Mouse (Mus musculus) v-Abl transformed pro-B cells (cell line): Measurements from ENCODE around the gene Top1.

Source experiments
- in situ Hi-C, 2 experiments: fragments of 400-800 bp; cut with MboI; formaldehyde crosslinking; loops; one replicate each; pipeline ENCODE4 v1.15.1; 2025; ENCODE audit not compliant: unreplicated experiment in 2 of 2

Gene Top1

GRCm38 (mm10) chr2:160735706-160736310, 90.1 kb downstream of the Top1 start:
- in situ Hi-C loops, result no loop called here

GRCm38 (mm10) chr2:160736466-160736865, 90.8 kb downstream of the Top1 start:
- in situ Hi-C loops, result no loop called here

- in situ Hi-C loops, result no loop called here
These were observed 92.7 kb downstream of the Top1 start for GRCm38 (mm10) chr2:160738354-160738753.

DNA sequence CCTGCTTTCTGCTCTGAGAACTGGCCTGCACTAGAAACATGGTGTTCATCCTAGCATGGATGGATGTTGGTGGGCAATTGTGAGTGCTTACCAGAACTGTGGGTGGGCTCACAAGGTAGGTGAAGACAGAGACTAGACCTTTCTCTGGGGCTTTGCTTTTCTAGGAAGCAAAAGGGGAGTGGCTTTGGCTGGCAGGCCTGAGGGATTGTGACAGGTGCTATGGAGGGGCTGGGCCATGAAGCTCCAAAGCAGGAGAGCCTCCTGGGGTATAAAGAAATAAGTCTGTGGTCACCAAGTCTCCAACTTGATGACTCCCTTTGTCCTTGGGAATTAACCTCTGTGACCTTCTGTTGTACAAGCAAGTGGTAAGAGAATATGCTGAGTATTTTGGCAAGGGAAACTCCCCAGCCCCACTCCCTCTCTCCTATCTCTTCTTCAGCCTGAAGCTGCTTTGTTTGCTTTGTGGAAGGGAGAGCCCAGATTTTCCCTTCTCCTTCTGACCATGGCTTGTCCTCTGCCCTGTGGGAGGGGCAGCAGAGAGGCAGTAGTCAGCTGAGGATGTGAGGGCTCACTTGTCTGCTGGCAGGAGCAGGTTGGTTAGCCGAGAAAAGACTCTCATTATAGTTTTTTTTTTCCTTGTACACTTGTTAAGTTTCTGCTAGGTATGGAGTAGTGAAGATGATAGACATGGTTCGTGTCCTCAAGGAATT, 94.1 kb downstream of the Top1 start:
- in situ Hi-C loops, result no loop called here

DNA sequence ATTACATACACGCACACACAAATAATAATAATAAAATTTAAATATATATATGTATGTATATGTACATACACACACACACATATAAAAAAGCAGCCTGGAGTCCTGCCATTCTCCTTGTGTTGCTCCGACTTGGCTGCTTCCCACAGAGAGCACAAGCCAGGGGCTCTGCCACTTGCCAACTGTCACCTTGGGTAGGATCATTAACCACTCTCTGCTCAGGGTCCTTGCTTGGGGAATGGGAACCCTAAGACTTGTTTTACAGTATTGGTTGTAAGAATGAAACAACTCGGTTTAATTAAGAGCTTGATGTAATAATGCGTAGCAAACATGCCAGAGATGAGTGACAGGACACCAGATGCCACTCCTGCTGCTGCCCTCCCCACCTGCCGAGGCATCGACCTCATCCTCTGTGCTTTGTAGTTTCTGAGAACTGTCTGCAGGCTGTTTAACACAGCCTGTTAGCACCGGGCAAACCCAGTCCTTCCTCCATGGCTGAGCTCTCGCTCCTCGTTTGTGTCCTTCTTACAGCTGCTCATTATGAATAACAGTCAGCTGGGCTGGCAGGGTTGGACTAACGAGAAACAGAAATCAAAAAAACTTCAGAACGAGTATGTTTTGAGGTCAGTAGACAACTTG, 95.0 kb downstream of the Top1 start:
- in situ Hi-C loops, result no loop called here

DNA sequence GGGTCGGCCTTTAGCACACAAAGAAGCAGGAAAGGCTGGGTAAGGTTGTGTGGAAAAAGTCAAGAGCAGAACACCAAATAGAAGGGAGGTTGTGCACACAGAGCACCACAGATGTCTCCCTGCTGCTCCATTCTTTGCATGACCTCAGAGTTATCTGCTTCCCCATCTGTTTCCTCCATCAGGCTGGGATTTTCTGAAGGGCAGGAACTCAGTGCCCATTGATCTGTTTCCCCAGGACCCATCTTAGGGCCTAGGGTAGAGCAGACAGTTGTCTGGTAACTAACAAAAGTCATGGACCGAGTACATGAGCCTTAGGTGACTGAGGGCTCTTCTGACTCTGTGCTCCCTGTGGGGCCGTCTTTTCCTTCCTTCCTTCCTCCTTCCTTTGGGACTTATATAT, 95.9 kb downstream of the Top1 start:
- in situ Hi-C loops, result no loop called here

DNA sequence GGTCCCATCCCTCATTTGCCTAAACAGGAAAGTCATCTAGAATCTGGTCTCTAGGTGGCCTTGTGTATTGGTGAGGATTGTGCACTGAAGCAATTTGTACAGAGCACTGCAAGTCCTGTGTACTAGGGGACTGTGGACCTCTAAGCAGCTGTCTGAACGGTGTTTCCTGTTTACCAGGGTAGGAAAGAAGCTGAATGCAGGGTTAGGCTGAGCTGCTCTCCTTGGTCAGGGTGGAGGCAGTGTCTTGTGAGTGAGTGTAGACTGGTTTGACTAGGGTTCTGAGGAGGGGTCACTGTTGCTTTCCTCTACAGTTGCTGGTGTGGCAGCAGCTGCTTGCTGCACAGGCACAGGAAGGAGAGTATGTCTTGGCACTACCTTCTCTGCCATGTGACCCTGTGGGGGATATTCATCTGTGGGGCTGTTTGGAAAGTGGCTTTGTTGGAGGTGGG, 96.5 kb downstream of the Top1 start:
- in situ Hi-C loops, result no loop called here

- in situ Hi-C loops, result no loop called here
These were observed 98.5 kb downstream of the Top1 start for GRCm38 (mm10) chr2:160744040-160744822.

DNA sequence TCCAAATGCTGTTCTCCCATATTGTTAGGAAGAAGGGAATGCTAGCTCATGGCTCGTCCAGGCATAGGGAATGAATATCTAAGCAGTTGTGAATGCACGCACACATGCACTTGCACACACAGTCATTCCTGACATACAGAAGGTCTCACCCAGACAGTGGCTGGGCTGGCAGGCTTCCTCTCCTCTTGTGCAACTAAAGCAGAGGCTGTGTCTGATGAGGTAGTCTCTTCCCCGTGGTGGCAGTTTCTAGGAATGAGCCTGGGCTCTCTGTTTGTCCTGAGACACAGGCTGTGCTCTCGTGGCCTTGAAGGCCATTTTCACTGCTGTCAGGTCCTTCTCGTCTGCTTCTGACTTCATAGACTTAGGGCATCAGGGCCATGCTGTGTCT, 99.1 kb downstream of the Top1 start:
- in situ Hi-C loops, result loop anchor here in 1 of 2 experiments (5.0 kb wide), 1 partner anchor 47 kb away; no protein-coding TSS in a partner anchor

GRCm38 (mm10) chr2:160745497-160745896, 99.8 kb downstream of the Top1 start:
- in situ Hi-C loops, result loop anchor here in 1 of 2 experiments (5.0 kb wide), 1 partner anchor 47 kb away; no protein-coding TSS in a partner anchor

- in situ Hi-C loops, result loop anchor here in 1 of 2 experiments (5.0 kb wide), 1 partner anchor 46 kb away; no protein-coding TSS in a partner anchor
These were observed 100.9 kb downstream of the Top1 start for GRCm38 (mm10) chr2:160746637-160747036.

- in situ Hi-C loops, result loop anchor here in 1 of 2 experiments (5.0 kb wide), 1 partner anchor 45 kb away; no protein-coding TSS in a partner anchor
These were observed 101.4 kb downstream of the Top1 start for GRCm38 (mm10) chr2:160747075-160747474.

DNA sequence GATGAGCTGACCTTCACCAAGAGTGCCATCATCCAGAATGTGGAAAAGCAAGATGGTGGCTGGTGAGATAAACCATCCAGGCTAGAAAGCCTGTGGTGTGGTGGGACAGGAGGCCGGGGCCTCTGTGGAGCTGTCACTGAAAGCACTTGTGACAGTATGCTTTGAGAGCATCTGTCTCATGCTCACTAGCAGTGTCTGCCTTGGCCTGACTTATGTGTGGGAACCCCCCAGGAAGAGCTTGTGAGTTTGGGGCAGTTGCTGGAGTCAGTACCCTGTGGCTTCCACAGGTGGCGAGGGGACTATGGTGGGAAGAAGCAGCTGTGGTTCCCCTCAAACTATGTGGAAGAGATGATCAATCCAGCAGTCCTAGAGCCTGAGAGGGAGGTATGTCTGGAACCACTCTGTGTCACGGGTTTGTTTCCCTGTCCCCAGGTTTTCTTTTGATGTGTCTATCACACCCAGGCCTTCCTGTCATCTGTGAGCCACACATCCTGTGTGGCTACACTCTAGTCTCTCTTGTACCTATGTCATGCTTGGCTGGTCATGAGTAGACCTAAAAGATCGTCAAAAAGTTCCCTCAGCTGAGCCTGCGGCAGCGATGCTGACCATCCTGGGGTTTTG, 111.0 kb downstream of the Top1 start:
- in situ Hi-C loops, result no loop called here

GRCm38 (mm10) chr2:160760433-160761184, 114.9 kb downstream of the Top1 start:
- in situ Hi-C loops, result no loop called here

GRCm38 (mm10) chr2:160763816-160764215, 118.1 kb downstream of the Top1 start:
- in situ Hi-C loops, result no loop called here

DNA sequence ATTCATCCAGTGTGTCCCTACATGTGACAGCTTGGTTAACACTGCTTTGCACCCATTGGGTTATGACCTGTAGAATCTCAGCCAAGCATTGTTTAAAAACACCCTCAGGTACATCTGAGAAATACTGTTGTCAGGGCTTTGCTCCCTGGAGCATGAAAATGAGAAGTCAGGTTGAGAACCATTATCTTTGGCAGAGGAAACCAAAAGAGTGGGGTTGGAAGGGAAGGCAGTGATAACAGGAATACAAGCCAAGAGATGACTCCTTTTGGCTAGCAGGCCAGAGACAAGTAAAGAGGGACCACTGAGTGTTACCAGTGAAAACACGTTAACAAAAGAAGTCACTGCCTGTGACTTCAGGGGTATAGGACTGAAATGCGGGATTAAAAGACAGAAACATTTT, 118.7 kb downstream of the Top1 start:
- in situ Hi-C loops, result no loop called here

GRCm38 (mm10) chr2:160765096-160765495, 119.4 kb downstream of the Top1 start:
- in situ Hi-C loops, result no loop called here

- in situ Hi-C loops, result no loop called here
These were observed 120.7 kb downstream of the Top1 start for GRCm38 (mm10) chr2:160766371-160766771.

- in situ Hi-C loops, result no loop called here
These were observed 121.5 kb downstream of the Top1 start for GRCm38 (mm10) chr2:160767201-160767600.
